ENCODE assay signal across 16 mouse cellular contexts in genomic region chr7:130114436-130114835, GRCm38 (mm10).
DNase-seq lines count a peak whose midpoint lies in the region; ATAC-seq lines count a peak whose summit lies in the region.
"Had no signal": no experiment of that assay in that cellular context is flagged by ENCODE, and none has a peak within 500 bp of the region (broad histone marks: within the 10 kb centered on the region; RNA-seq: fewer than 3 reads in every experiment).

No protein-coding gene starts in this region.

- H3K27ac ChIP-seq in heart, embryonic 13.5 days (replicated peaks) = 0 out of 2 replicates have a peak overlapping the region, but pooled peaks have one; percentile 10
- H3K27ac ChIP-seq: forebrain, embryonic 13.5 days; gastrocnemius, adult 2 months; neural tube, embryonic 12.5 days had no signal

- 31% methylated on average over 4 of the region's 4 CpGs for WGBS in heart, embryonic 13.5 days

- no peak for ATAC-seq in heart, embryonic 13.5 days (ENCODE audit: extremely low read depth, insufficient number of reproducible peaks, low FRiP score, low TSS enrichment)
- ATAC-seq: forebrain, embryonic 13.5 days; inflammation-experienced regulatory T-cells, adult 6 months; midbrain, embryonic 16.5 days had no signal

- H3K9me3 ChIP-seq in heart, embryonic 13.5 days = no peaks in the 10 kb centered on the region
- H3K9me3 ChIP-seq: forebrain, embryonic 13.5 days; neural tube, embryonic 12.5 days had no signal

- intact Hi-C loops in heart, postnatal 36 days (cut with DNase I) = no loop called here

- DNase-seq in heart, postnatal 36 days = no peak
- DNase-seq in spleen, postnatal 36 days (ENCODE audit: low spot score in 2 of 2) = peak; percentile 1 to 2
- DNase-seq in spleen, adult 12 weeks (ENCODE audit: low spot score) = no peak
- DNase-seq in kidney, postnatal 10 days = peak; percentile 69
- peak; percentile 65 for DNase-seq in lung, postnatal 36 days
- DNase-seq in cerebellum, adult 11 months = no peak
- no peak for DNase-seq in spleen, postnatal 14 days (ENCODE audit: low spot score in 2 of 2)
- DNase-seq: B cell, adult 2 months; gastrocnemius, adult 2 months; thymus, postnatal 14 days had no signal

- H3K36me3 ChIP-seq in heart, embryonic 13.5 days = no peaks in the 10 kb centered on the region
- H3K36me3 ChIP-seq: G1E; neural tube, embryonic 12.5 days had no signal

- H3K4me3 ChIP-seq in heart, embryonic 13.5 days = no peak overlapping the region
- H3K4me3 ChIP-seq: forebrain, embryonic 13.5 days; gastrocnemius, adult 2 months; neural tube, embryonic 12.5 days had no signal

- H3K4me1 ChIP-seq in heart, embryonic 13.5 days = peaks cover 20% of the 10 kb centered on the region
- H3K4me1 ChIP-seq: neural tube, embryonic 12.5 days had no signal

- H3K27me3 ChIP-seq in heart, embryonic 13.5 days (replicated peaks) = no peaks in the 10 kb centered on the region
- H3K27me3 ChIP-seq: forebrain, embryonic 13.5 days; neural tube, embryonic 12.5 days had no signal

- no peak overlapping the region for H3K4me2 ChIP-seq in heart, embryonic 13.5 days
- H3K4me2 ChIP-seq: forebrain, embryonic 13.5 days; neural tube, embryonic 12.5 days had no signal

- no peak overlapping the region for H3K9ac ChIP-seq in heart, embryonic 13.5 days
- H3K9ac ChIP-seq: forebrain, embryonic 13.5 days; neural tube, embryonic 12.5 days had no signal

Comparison
In these comparisons a context has a peak if more than half of its experiments do, and no peak if none do; other contexts are left out.
1. DNase-seq: peak in spleen, postnatal 36 days (2 of 2), kidney, postnatal 10 days (single experiment) and lung, postnatal 36 days (single experiment); none in heart, postnatal 36 days (0 of 2), spleen, adult 12 weeks (single experiment), cerebellum, adult 11 months (single experiment) and spleen, postnatal 14 days (0 of 2).